Mouse (Mus musculus): ENCODE measurements at regions not wholly inside any gene's neighbourhood (a gene's known extent, or its start where the extent isn't known, plus 50 kb on each side); places are given as distances from the start of the nearest gene placed in this dataset.

GRCm38 (mm10) chr1:55807028-55807427, 401.3 kb downstream of the Plcl1 start:
- DNase-seq = peak; percentile 2

- DNase-seq = no peak
Measured at GRCm38 (mm10) chr1:55808724-55809519, 403.2 kb downstream of the Plcl1 start.

GRCm38 (mm10) chr1:55812486-55812885, 406.8 kb downstream of the Plcl1 start:
- DNase-seq = no peak

GRCm38 (mm10) chr1:55820866-55821500, 415.3 kb downstream of the Plcl1 start:
- no peak for DNase-seq

GRCm38 (mm10) chr1:55822599-55822998, 416.9 kb downstream of the Plcl1 start:
- DNase-seq = no peak

GRCm38 (mm10) chr1:55827191-55827590, 421.5 kb downstream of the Plcl1 start:
- DNase-seq = no peak

- no peak for DNase-seq
Measured at GRCm38 (mm10) chr1:55835281-55835680, 429.6 kb downstream of the Plcl1 start.

GRCm38 (mm10) chr1:55836750-55837149, 431.0 kb downstream of the Plcl1 start:
- DNase-seq = no peak

GRCm38 (mm10) chr1:55837366-55837765, 431.6 kb downstream of the Plcl1 start:
- DNase-seq = no peak

- DNase-seq = peak; percentile 69
Measured at GRCm38 (mm10) chr1:55838168-55838567, 432.4 kb downstream of the Plcl1 start.

- peak; percentile 3 for DNase-seq
Measured at GRCm38 (mm10) chr1:55848806-55849205, 443.1 kb downstream of the Plcl1 start.

- no peak for DNase-seq
Measured at GRCm38 (mm10) chr1:55852354-55852753, 446.6 kb downstream of the Plcl1 start.

- no peak for DNase-seq
Measured at GRCm38 (mm10) chr1:55859113-55859512, 453.4 kb downstream of the Plcl1 start.

- DNase-seq = no peak
Measured at GRCm38 (mm10) chr1:55863113-55863512, 457.4 kb downstream of the Plcl1 start.

GRCm38 (mm10) chr1:55865274-55865673, 459.6 kb downstream of the Plcl1 start:
- DNase-seq = no peak

- DNase-seq = no peak
Measured at GRCm38 (mm10) chr1:55866677-55867076, 461.0 kb downstream of the Plcl1 start.

GRCm38 (mm10) chr1:55873583-55873982, 467.9 kb downstream of the Plcl1 start:
- DNase-seq = no peak

GRCm38 (mm10) chr1:55874143-55874867, 468.6 kb downstream of the Plcl1 start:
- DNase-seq = peak; percentile 73

- no peak for DNase-seq
Measured at GRCm38 (mm10) chr1:55874868-55875144, 469.1 kb downstream of the Plcl1 start.

- no peak for DNase-seq
Measured at GRCm38 (mm10) chr1:55884576-55884975, 478.9 kb downstream of the Plcl1 start.

- DNase-seq = peak; percentile 59
Measured at GRCm38 (mm10) chr1:55886383-55887070, 480.8 kb downstream of the Plcl1 start.

- peak; percentile 56 for DNase-seq
Measured at GRCm38 (mm10) chr1:55887386-55887785, 481.7 kb downstream of the Plcl1 start.

GRCm38 (mm10) chr1:55888711-55889366, 483.1 kb downstream of the Plcl1 start:
- no peak for DNase-seq

Measured in kidney, postnatal 14 days (tissue).